ENCODE assay signal across 23 mouse cellular contexts in the genomic region with DNA sequence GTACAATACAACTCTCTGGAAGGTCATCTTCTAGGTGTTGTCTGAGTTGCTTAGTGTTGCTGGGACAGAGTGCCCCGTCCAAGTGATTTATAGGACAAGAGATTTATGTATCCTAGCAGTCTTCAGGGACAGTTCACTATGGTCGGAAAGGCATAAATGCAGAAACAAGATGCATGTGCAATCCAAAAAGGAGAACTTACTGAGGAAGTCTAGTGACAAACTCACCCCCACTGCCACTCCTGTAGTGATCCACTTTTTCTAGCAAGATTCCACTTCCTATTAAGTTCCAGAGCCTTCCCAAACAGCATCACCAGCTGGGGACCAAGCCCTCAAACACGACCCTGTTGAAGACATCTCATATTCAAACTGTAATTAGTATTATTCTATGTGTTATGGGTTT.
"Had no signal": no experiment of that assay in that cellular context is flagged by ENCODE, and none has a peak within 500 bp of the region (broad histone marks: within the 10 kb centered on the region; RNA-seq: fewer than 3 reads in every experiment).

No protein-coding gene starts in this region.

- H3K36me3 ChIP-seq: heart, embryonic 10.5 days; heart, embryonic 13.5 days; heart, embryonic 15.5 days; intestine, embryonic 15.5 days; limb, embryonic 10.5 days; limb, embryonic 12.5 days had no signal

- H3K9me3 ChIP-seq: heart, embryonic 10.5 days; heart, embryonic 13.5 days; heart, embryonic 15.5 days; intestine, embryonic 15.5 days; limb, embryonic 10.5 days; limb, embryonic 12.5 days had no signal

- H3K9ac ChIP-seq: heart, embryonic 13.5 days; heart, embryonic 15.5 days; hindbrain, embryonic 14.5 days; intestine, embryonic 15.5 days; limb, embryonic 12.5 days had no signal

- ATAC-seq: hindbrain, embryonic 16.5 days; inflammation-experienced regulatory T-cells, adult 6 months; intestine, embryonic 15.5 days; intestine, postnatal 0 days had no signal

- H3K4me3 ChIP-seq: heart, embryonic 10.5 days; heart, embryonic 13.5 days; heart, embryonic 15.5 days; intestine, embryonic 15.5 days; layer of hippocampus, adult 2 months; left cerebral cortex, adult 2 months; limb, embryonic 10.5 days; limb, embryonic 12.5 days had no signal

- H3K4me1 ChIP-seq: heart, embryonic 10.5 days; heart, embryonic 13.5 days; heart, embryonic 15.5 days; intestine, embryonic 15.5 days; limb, embryonic 10.5 days; limb, embryonic 12.5 days had no signal

- H3K27ac ChIP-seq: heart, embryonic 10.5 days; heart, embryonic 13.5 days; heart, embryonic 15.5 days; hindbrain, embryonic 14.5 days; intestine, embryonic 15.5 days; layer of hippocampus, adult 2 months; left cerebral cortex, adult 2 months; limb, embryonic 10.5 days; limb, embryonic 12.5 days had no signal

- DNase-seq: gastrocnemius, postnatal 14 days; gastrocnemius, postnatal 36 days; heart, adult 18-20 months; heart, postnatal 14 days; heart, postnatal 36 days; kidney, adult 18-20 months; kidney, adult 8-10 months; kidney, postnatal 10 days; kidney, postnatal 25 days; kidney, postnatal 4 days had no signal

- H3K27me3 ChIP-seq: heart, embryonic 13.5 days; heart, embryonic 15.5 days; intestine, embryonic 15.5 days; limb, embryonic 12.5 days had no signal

- H3K4me2 ChIP-seq: heart, embryonic 13.5 days; heart, embryonic 15.5 days; hindbrain, embryonic 14.5 days; intestine, embryonic 15.5 days; limb, embryonic 12.5 days; liver, embryonic 11.5 days had no signal
